Mouse (Mus musculus) midbrain, embryonic 14.5 days (tissue): ENCODE measurements around the gene Plppr5. TPM values are rescaled to one million over a fixed set of nuclear protein-coding genes. Genes with fewer than 3 reads are reported as not detected.

Experiments
- polyA plus RNA-seq: library from polyadenylated mRNA; unstranded; fragments of >200 nt; fragmentation: Nextera tagmentation; extraction: Ambion mirVana; gene quantifications from 2 replicates; pipeline ENCODE4 v1.2.1, GENCODE M21; 2014

The Plppr5 gene
- polyA plus RNA-seq, 1 experiment from 2014 or later: 5.8 TPM

Other genes with a start within 250 kb of the Plppr5 start
- gene Plppr4, start 214.0 kb upstream of the Plppr5 start, polyA plus RNA-seq: 12.2 and 14.5 TPM in 2 replicates